Mouse (Mus musculus): ENCODE data around the gene Galnt17. TPM values are rescaled to one million over a fixed set of nuclear protein-coding genes. Genes with fewer than 3 reads are reported as not detected.

Gene Galnt17
- polyA plus RNA-seq, 1 experiment: 0.44 TPM

- Histone ChIP-seq H3K27ac (replicated peaks; ENCODE audit: low read depth, low read length) (no peak overlapping the region), H3K4me1 (ENCODE audit: control insufficient read depth, insufficient read depth, insufficient read length, low read length) (no peaks in the 10 kb centered on the region), H3K4me3 (ENCODE audit: insufficient read depth, low read depth, low read length) (no peak overlapping the region)
Observed at GRCm38 (mm10) chr5:131065174-131065573, 243.1 kb downstream of the Galnt17 start.

DNA sequence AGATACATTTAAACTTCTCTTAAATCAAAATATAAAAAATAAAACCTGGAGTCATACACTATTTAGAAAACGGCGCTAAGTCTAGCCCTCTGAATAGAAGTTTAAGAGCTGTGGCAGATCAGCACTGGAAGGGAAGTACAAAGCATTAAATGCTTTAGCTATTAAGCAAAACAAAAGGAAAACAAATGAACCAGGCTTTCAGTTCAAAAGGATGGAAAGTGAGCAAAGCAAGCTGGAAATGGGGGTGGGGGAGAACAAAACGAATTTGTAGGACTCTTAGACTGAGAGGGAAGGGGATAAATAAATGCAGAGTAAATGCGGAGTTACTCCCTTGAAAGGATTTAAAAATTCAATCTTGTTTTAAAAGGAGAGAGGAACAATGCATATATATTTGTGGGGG lies 259.8 kb downstream of the Galnt17 start:
- H3K4me3 ChIP-seq (ENCODE audit: insufficient read depth, low read depth, low read length): no peak overlapping the region
- H3K27ac ChIP-seq (replicated peaks; ENCODE audit: low read depth, low read length): no peak overlapping the region
- no peaks in the 10 kb centered on the region for H3K4me1 ChIP-seq (ENCODE audit: control insufficient read depth, insufficient read depth, insufficient read length, low read length)

DNA sequence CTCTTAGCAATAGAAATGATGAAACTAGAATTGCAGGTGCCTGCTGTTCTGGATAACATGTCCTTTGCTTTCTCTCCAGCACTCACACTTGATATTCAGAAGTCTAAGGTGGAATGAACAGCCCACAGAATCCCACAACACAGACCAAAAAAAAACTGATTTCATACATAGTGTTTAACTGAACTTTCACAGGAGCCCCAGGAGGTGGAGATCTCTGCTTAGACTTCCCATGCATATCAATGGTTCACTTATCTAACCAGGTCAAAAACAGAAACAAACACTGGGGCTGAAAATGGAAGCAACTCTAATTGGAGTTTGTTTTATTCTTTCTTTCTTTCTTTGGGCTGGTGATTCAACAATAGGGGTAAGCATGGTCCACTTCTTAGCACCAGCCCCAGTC lies 265.2 kb downstream of the Galnt17 start:
- H3K27ac ChIP-seq (replicated peaks; ENCODE audit: low read depth, low read length): no peak overlapping the region
- H3K4me3 ChIP-seq (ENCODE audit: insufficient read depth, low read depth, low read length): no peak overlapping the region
- no peaks in the 10 kb centered on the region for H3K4me1 ChIP-seq (ENCODE audit: control insufficient read depth, insufficient read depth, insufficient read length, low read length)

- Histone ChIP-seq H3K27ac (replicated peaks; ENCODE audit: low read depth, low read length) (no peak overlapping the region), H3K4me3 (ENCODE audit: insufficient read depth, low read depth, low read length) (no peak overlapping the region), H3K4me1 (ENCODE audit: control insufficient read depth, insufficient read depth, insufficient read length, low read length) (no peaks in the 10 kb centered on the region)
Observed at GRCm38 (mm10) chr5:131040441-131040840, 267.9 kb downstream of the Galnt17 start.

GRCm38 (mm10) chr5:131039611-131040313 lies 268.5 kb downstream of the Galnt17 start:
- Histone ChIP-seq H3K4me3 (ENCODE audit: insufficient read depth, low read depth, low read length) (no peak overlapping the region), H3K27ac (replicated peaks; ENCODE audit: low read depth, low read length) (no peak overlapping the region), H3K4me1 (ENCODE audit: control insufficient read depth, insufficient read depth, insufficient read length, low read length) (no peaks in the 10 kb centered on the region)

- no peaks in the 10 kb centered on the region for H3K4me1 ChIP-seq (ENCODE audit: control insufficient read depth, insufficient read depth, insufficient read length, low read length)
- no peak overlapping the region for H3K4me3 ChIP-seq (ENCODE audit: insufficient read depth, low read depth, low read length)
- H3K27ac ChIP-seq (replicated peaks; ENCODE audit: low read depth, low read length): no peak overlapping the region
Observed at GRCm38 (mm10) chr5:131024506-131024905, 283.8 kb downstream of the Galnt17 start.

DNA sequence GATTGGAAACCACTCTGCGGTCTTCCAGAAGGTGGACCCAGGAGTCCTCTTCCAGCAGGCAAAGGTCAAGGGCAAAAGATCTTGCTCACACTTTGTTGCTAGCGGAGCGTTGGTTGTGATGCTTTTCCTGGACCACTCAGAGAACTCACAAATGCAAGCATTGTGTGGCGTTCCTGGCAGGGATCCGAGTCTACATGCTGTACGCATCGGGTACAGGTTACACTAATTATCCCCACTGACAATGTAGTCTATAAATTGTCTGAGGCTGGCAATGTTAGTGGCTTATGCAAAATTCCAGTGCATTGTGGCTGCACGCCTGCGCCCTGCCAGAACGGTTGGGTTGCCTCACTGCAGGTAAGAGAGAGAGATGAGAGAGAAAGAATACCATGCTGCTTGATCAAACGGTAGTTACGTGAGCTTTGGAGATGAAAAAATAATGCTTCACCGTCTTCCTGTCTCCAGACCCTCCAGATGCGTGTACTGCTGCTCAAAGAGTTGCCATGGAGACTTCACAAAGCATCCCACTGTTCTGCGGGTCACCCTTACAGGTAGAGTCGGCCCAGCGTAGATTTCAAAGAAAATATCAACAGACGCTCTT lies 285.8 kb downstream of the Galnt17 start:
- no peak overlapping the region for H3K27ac ChIP-seq (replicated peaks; ENCODE audit: low read depth, low read length)
- no peaks in the 10 kb centered on the region for H3K4me1 ChIP-seq (ENCODE audit: control insufficient read depth, insufficient read depth, insufficient read length, low read length)
- H3K4me3 ChIP-seq (ENCODE audit: insufficient read depth, low read depth, low read length): no peak overlapping the region

GRCm38 (mm10) chr5:131020936-131021335 lies 287.4 kb downstream of the Galnt17 start:
- Histone ChIP-seq H3K4me3 (ENCODE audit: insufficient read depth, low read depth, low read length) (no peak overlapping the region), H3K27ac (replicated peaks; ENCODE audit: low read depth, low read length) (no peak overlapping the region), H3K4me1 (ENCODE audit: control insufficient read depth, insufficient read depth, insufficient read length, low read length) (no peaks in the 10 kb centered on the region)

DNA sequence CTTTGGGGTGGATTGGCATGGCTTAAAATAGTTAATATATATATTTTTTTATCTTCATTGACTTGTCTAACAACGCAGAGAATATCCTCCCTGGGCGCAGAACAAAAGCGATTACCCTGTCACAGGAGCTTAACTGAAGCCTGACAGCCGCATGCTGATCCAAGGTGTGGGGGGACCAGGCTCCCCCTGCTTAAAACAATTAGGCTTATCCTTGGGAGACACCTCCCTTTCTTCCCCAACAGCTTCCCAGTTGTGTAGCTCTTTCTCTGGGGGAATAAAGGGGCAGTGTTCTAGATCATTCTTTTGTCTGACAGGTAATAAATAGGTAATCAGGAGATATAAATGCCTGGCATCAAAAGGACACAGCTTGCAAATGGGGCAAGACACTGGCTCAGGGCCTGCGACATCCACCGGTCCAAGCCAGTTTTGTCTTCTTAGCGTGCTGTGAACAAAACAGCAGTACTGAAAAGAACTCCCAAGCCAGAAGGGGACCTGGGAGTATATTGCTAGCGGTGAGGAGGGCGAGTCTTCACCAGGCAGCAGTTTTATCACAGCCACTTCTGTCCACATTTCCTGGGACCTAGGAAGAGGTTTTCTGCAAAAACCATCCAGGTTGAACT lies 288.8 kb downstream of the Galnt17 start:
- H3K4me1 ChIP-seq (ENCODE audit: control insufficient read depth, insufficient read depth, insufficient read length, low read length): no peaks in the 10 kb centered on the region
- H3K27ac ChIP-seq (replicated peaks; ENCODE audit: low read depth, low read length): no peak overlapping the region
- H3K4me3 ChIP-seq (ENCODE audit: insufficient read depth, low read depth, low read length): no peak overlapping the region

- H3K27ac ChIP-seq (replicated peaks; ENCODE audit: low read depth, low read length): no peak overlapping the region
- no peak overlapping the region for H3K4me3 ChIP-seq (ENCODE audit: insufficient read depth, low read depth, low read length)
- no peaks in the 10 kb centered on the region for H3K4me1 ChIP-seq (ENCODE audit: control insufficient read depth, insufficient read depth, insufficient read length, low read length)
Observed at GRCm38 (mm10) chr5:131016066-131016465, 292.2 kb downstream of the Galnt17 start.

DNA sequence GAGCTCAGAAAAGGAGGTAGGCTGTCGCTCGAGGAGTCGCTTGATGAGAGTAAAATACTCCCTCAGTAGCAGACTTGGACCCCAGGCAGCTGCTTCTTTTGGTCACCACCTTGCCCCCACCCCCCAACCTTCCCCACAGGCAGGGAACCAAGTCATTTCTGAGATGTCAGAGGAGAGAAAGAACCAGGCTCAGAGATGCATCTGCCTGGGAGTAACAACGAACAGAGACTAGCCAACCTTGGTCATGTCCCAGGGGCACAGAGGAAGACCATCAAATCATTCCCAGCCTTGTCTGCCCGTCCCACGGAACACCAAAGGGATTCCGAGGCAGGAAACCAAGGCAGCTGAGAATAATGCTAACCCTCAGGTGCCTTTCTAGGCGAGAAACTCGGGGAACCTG lies 293.0 kb downstream of the Galnt17 start:
- H3K4me3 ChIP-seq (ENCODE audit: insufficient read depth, low read depth, low read length): no peak overlapping the region
- H3K27ac ChIP-seq (replicated peaks; ENCODE audit: low read depth, low read length): no peak overlapping the region
- no peaks in the 10 kb centered on the region for H3K4me1 ChIP-seq (ENCODE audit: control insufficient read depth, insufficient read depth, insufficient read length, low read length)

GRCm38 (mm10) chr5:131013816-131014215 lies 294.5 kb downstream of the Galnt17 start:
- H3K4me3 ChIP-seq (ENCODE audit: insufficient read depth, low read depth, low read length): no peak overlapping the region
- H3K27ac ChIP-seq (replicated peaks; ENCODE audit: low read depth, low read length): no peak overlapping the region
- H3K4me1 ChIP-seq (ENCODE audit: control insufficient read depth, insufficient read depth, insufficient read length, low read length): no peaks in the 10 kb centered on the region

DNA sequence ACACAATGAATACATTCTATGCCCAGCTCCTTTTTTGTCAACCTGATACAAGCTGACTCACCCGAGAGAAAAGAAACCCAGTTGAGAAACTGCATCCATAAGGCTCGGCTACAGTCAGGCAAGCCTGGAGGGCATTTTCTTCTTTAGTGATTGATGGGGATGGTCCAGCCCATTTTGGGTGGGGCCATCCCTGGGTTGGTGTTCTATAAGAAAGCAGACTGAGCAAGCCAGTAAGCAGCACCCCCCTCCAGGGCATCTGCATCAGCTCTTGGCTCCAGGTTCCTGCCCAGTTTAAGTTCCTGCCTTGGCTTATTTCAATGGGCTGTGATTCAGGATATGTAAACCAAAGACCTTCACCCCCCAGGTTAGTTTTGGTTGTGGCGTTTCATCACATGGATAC lies 295.2 kb downstream of the Galnt17 start:
- no peaks in the 10 kb centered on the region for H3K4me1 ChIP-seq (ENCODE audit: control insufficient read depth, insufficient read depth, insufficient read length, low read length)
- H3K27ac ChIP-seq (replicated peaks; ENCODE audit: low read depth, low read length): no peak overlapping the region

DNA sequence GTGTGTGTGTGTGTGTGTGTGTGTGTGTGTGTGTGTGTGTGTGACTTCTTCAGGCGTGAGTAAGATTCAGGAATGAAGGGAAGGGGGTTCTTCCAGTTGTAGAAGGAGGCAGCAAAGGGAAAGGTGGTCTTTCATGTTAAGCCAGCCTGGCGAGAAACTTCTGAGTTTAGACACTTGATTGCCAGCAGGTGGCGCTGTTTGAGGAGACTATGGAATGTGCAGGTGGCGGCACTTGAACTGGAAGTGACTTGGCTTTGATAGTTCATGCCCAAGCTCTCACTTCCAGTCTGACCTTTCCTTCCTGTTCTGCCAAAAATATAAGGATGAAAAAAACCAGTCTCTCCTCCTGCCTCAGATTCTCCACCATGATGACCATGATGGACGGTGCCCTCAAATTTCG lies 298.8 kb downstream of the Galnt17 start:
- Histone ChIP-seq H3K27ac (replicated peaks; ENCODE audit: low read depth, low read length) (no peak overlapping the region), H3K4me3 (ENCODE audit: insufficient read depth, low read depth, low read length) (no peak overlapping the region), H3K4me1 (ENCODE audit: control insufficient read depth, insufficient read depth, insufficient read length, low read length) (no peaks in the 10 kb centered on the region)

More for the DNA sequence above, 295.2 kb downstream of the Galnt17 start:
- no peak overlapping the region for H3K4me3 ChIP-seq (ENCODE audit: insufficient read depth, low read depth, low read length)

DNA sequence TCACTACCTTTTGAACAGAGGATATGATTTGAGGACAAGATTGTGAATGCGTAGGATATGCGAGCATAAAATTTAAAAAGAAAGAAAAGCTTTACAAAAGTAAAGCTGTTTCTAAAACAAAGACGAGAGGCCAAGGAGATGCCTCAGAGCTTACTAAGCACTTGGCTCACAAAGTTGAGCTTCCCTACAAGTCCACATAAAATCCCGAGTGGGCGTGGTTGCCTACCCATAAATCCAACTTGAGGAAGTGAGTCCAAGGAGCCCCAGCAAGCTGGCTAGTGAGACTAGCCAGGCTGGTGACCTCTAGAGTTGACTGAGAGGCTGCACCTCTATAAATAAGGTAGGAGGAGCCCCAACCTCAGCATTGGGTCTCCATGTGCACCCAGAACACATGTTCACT lies 299.8 kb downstream of the Galnt17 start:
- Histone ChIP-seq H3K27ac (replicated peaks; ENCODE audit: low read depth, low read length) (no peak overlapping the region), H3K4me3 (ENCODE audit: insufficient read depth, low read depth, low read length) (no peak overlapping the region), H3K4me1 (ENCODE audit: control insufficient read depth, insufficient read depth, insufficient read length, low read length) (no peaks in the 10 kb centered on the region)

Measured in brown adipose tissue, adult 24 weeks (tissue).